Mouse (Mus musculus): ENCODE data around the gene Fbp2. TPM values are rescaled to one million over a fixed set of nuclear protein-coding genes. Genes with fewer than 3 reads are reported as not detected.

Gene Fbp2
- polyA plus RNA-seq, 1 experiment = 0.41 TPM

GRCm38 (mm10) chr13:62887712-62888441 is 29.7 kb upstream of the Fbp2 start, which contains the start of gene Fbp1:
Fbp1 (minus strand) TSS chr13:62888282.
- H3K27ac ChIP-seq (ENCODE audit: control insufficient read depth, insufficient read depth, low read depth, low read length) = peak within 1 kb of the TSS; percentile 93
- H3K4me1 ChIP-seq (ENCODE audit: control insufficient read depth, insufficient read depth, low read length) = peaks cover 10% of the 10 kb centered on the region
- H3K4me3 ChIP-seq (ENCODE audit: control insufficient read depth, low read depth, low read length) = peak within 1 kb of the TSS; percentile 93
- H3K36me3 ChIP-seq (ENCODE audit: control insufficient read depth, insufficient read depth, low read length) = no peaks in the 10 kb centered on the region; the same call in 1 of the 2 replicates
- TF ChIP-seq CTCF (IDR thresholded peaks at IDR 0.05; ENCODE audit: control insufficient read depth, insufficient read depth, insufficient replicate concordance, low read depth, low read length) (no peak), POLR2A (IDR thresholded peaks at IDR 0.05; ENCODE audit: control insufficient read depth, low read depth, low read length) (peak; percentile 89)
- no peaks in the 10 kb centered on the region for H3K27me3 ChIP-seq (ENCODE audit: control insufficient read depth, insufficient read depth, low read length)

- no peak overlapping the region for H3K27ac ChIP-seq (ENCODE audit: control insufficient read depth, insufficient read depth, low read depth, low read length)
- peaks cover 10% of the 10 kb centered on the region for H3K4me1 ChIP-seq (ENCODE audit: control insufficient read depth, insufficient read depth, low read length)
- no peak for TF ChIP-seq POLR2A (IDR thresholded peaks at IDR 0.05; ENCODE audit: control insufficient read depth, low read depth, low read length)
- no peak for TF ChIP-seq CTCF (IDR thresholded peaks at IDR 0.05; ENCODE audit: control insufficient read depth, insufficient read depth, insufficient replicate concordance, low read depth, low read length)
- H3K4me3 ChIP-seq (ENCODE audit: control insufficient read depth, low read depth, low read length) = no peak overlapping the region
- no peaks in the 10 kb centered on the region; the same call in 1 of the 2 replicates for H3K36me3 ChIP-seq (ENCODE audit: control insufficient read depth, insufficient read depth, low read length)
- no peaks in the 10 kb centered on the region for H3K27me3 ChIP-seq (ENCODE audit: control insufficient read depth, insufficient read depth, low read length)
These were observed 26.3 kb upstream of the Fbp2 start for GRCm38 (mm10) chr13:62884536-62884935.

GRCm38 (mm10) chr13:62883925-62884324 is 25.7 kb upstream of the Fbp2 start:
- Histone ChIP-seq H3K27me3 (ENCODE audit: control insufficient read depth, insufficient read depth, low read length) (no peaks in the 10 kb centered on the region), H3K4me3 (ENCODE audit: control insufficient read depth, low read depth, low read length) (no peak overlapping the region), H3K36me3 (ENCODE audit: control insufficient read depth, insufficient read depth, low read length) (no peaks in the 10 kb centered on the region; the same call in 1 of the 2 replicates), H3K27ac (ENCODE audit: control insufficient read depth, insufficient read depth, low read depth, low read length) (no peak overlapping the region), H3K4me1 (ENCODE audit: control insufficient read depth, insufficient read depth, low read length) (peaks cover 10% of the 10 kb centered on the region)
- TF ChIP-seq CTCF (IDR thresholded peaks at IDR 0.05; ENCODE audit: control insufficient read depth, insufficient read depth, insufficient replicate concordance, low read depth, low read length) (no peak), POLR2A (IDR thresholded peaks at IDR 0.05; ENCODE audit: control insufficient read depth, low read depth, low read length) (no peak)

- H3K27ac ChIP-seq (ENCODE audit: control insufficient read depth, insufficient read depth, low read depth, low read length) = no peak overlapping the region
- H3K4me1 ChIP-seq (ENCODE audit: control insufficient read depth, insufficient read depth, low read length) = peaks cover 10% of the 10 kb centered on the region
- TF ChIP-seq POLR2A (IDR thresholded peaks at IDR 0.05; ENCODE audit: control insufficient read depth, low read depth, low read length) = no peak
- TF ChIP-seq CTCF (IDR thresholded peaks at IDR 0.05; ENCODE audit: control insufficient read depth, insufficient read depth, insufficient replicate concordance, low read depth, low read length) = no peak
- no peaks in the 10 kb centered on the region for H3K27me3 ChIP-seq (ENCODE audit: control insufficient read depth, insufficient read depth, low read length)
- H3K4me3 ChIP-seq (ENCODE audit: control insufficient read depth, low read depth, low read length) = no peak overlapping the region
- no peaks in the 10 kb centered on the region; the same call in 1 of the 2 replicates for H3K36me3 ChIP-seq (ENCODE audit: control insufficient read depth, insufficient read depth, low read length)
These were observed 25.2 kb upstream of the Fbp2 start for GRCm38 (mm10) chr13:62883436-62883835.

GRCm38 (mm10) chr13:62882856-62883255 is 24.6 kb upstream of the Fbp2 start:
- Histone ChIP-seq H3K4me3 (ENCODE audit: control insufficient read depth, low read depth, low read length) (no peak overlapping the region), H3K4me1 (ENCODE audit: control insufficient read depth, insufficient read depth, low read length) (peaks cover 6% of the 10 kb centered on the region), H3K36me3 (ENCODE audit: control insufficient read depth, insufficient read depth, low read length) (no peaks in the 10 kb centered on the region; the same call in 1 of the 2 replicates), H3K27me3 (ENCODE audit: control insufficient read depth, insufficient read depth, low read length) (no peaks in the 10 kb centered on the region), H3K27ac (ENCODE audit: control insufficient read depth, insufficient read depth, low read depth, low read length) (no peak overlapping the region)
- no peak for TF ChIP-seq CTCF (IDR thresholded peaks at IDR 0.05; ENCODE audit: control insufficient read depth, insufficient read depth, insufficient replicate concordance, low read depth, low read length)
- TF ChIP-seq POLR2A (IDR thresholded peaks at IDR 0.05; ENCODE audit: control insufficient read depth, low read depth, low read length) = no peak

- Histone ChIP-seq H3K4me3 (ENCODE audit: control insufficient read depth, low read depth, low read length) (no peak overlapping the region), H3K27ac (ENCODE audit: control insufficient read depth, insufficient read depth, low read depth, low read length) (no peak overlapping the region), H3K4me1 (ENCODE audit: control insufficient read depth, insufficient read depth, low read length) (no peaks in the 10 kb centered on the region; the same call in 1 of the 2 replicates), H3K36me3 (ENCODE audit: control insufficient read depth, insufficient read depth, low read length) (no peaks in the 10 kb centered on the region; the same call in 1 of the 2 replicates), H3K27me3 (ENCODE audit: control insufficient read depth, insufficient read depth, low read length) (no peaks in the 10 kb centered on the region)
- no peak for TF ChIP-seq CTCF (IDR thresholded peaks at IDR 0.05; ENCODE audit: control insufficient read depth, insufficient read depth, insufficient replicate concordance, low read depth, low read length)
- TF ChIP-seq POLR2A (IDR thresholded peaks at IDR 0.05; ENCODE audit: control insufficient read depth, low read depth, low read length) = no peak
These were observed 23.1 kb upstream of the Fbp2 start for GRCm38 (mm10) chr13:62881336-62881735.

- no peak overlapping the region for H3K27ac ChIP-seq (ENCODE audit: control insufficient read depth, insufficient read depth, low read depth, low read length)
- no peaks in the 10 kb centered on the region; the same call in 1 of the 2 replicates for H3K36me3 ChIP-seq (ENCODE audit: control insufficient read depth, insufficient read depth, low read length)
- H3K4me3 ChIP-seq (ENCODE audit: control insufficient read depth, low read depth, low read length) = no peak overlapping the region
- no peaks in the 10 kb centered on the region; the same call in 1 of the 2 replicates for H3K4me1 ChIP-seq (ENCODE audit: control insufficient read depth, insufficient read depth, low read length)
- no peak for TF ChIP-seq CTCF (IDR thresholded peaks at IDR 0.05; ENCODE audit: control insufficient read depth, insufficient read depth, insufficient replicate concordance, low read depth, low read length)
- TF ChIP-seq POLR2A (IDR thresholded peaks at IDR 0.05; ENCODE audit: control insufficient read depth, low read depth, low read length) = no peak
- no peaks in the 10 kb centered on the region for H3K27me3 ChIP-seq (ENCODE audit: control insufficient read depth, insufficient read depth, low read length)
These were observed 21.8 kb upstream of the Fbp2 start for GRCm38 (mm10) chr13:62879831-62880615.
